Mouse (Mus musculus) urinary bladder, postnatal 10 days (tissue): ENCODE measurements around the gene Tgm2.
A peak's percentile ranks its signal among the peaks of the same experiment; 100 is the strongest.

Source experiments
- DNase-seq: peaks from one replicate; pipeline ENCODE4 v3.0.0; 2022; ENCODE audit warnings: low spot score

Gene Tgm2

GRCm38 (mm10) chr2:158146223-158146622 is at the start of gene Tgm2:
Tgm2 (minus strand) TSS chr2:158146436.
- DNase-seq, result peak; percentile 85

DNA sequence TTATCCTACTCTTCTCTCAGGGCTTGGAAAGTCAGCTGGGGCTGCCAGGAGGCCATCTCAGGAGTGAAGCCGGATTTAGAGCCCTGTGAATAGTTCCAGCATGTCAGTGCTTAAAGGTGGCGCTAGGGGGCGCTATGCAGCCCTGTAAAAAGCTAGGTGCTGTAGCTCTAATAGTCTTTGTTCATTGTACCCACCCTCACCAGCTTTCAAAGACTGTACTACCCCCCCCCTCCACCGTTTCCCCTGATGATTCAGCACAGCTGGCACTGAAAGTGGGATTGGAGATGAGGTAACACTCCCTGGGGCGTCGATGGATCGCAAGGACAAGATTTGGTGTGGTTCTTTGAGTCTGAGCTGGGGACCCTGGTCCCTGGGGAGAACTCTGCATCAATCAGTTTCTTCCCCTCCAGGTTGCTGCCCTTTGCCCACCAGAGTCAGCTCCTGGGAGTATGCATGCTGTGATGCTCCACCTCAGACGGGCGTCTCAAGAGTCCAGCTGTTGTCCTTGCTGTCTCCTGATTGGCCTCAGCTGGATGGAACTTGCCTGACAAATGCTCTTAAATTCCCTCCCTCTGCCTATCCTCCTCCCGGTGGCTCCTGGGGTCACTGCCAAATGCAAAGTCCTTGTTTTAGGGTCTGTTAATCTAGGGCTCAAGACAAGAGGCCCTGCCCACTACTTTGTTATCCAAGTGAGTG is 48.9 kb upstream of the Tgm2 start:
- DNase-seq, result no peak

- DNase-seq, result no peak
Measured at GRCm38 (mm10) chr2:158193611-158194336, 47.5 kb upstream of the Tgm2 start.

GRCm38 (mm10) chr2:158191098-158191497 is 44.9 kb upstream of the Tgm2 start:
- DNase-seq, result no peak

DNA sequence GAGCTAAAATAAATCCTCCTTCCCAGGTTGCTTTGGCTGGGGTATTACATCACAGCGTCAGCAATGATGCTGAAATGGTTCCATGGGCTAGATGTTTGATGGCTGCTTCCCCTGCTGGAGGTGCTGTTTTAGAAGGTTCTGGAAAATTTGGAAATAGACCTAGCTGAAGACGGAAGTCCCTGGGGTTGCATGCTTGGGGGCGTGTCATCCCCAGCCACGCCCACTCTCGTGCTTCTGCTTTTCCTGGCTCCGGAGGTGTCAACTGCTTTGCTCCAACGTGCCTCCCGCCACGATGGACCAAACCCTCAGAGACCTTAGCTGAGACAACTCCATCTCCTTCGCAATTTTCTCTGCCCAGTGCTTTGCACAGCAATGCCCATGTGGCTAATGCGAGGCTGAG is 43.2 kb upstream of the Tgm2 start:
- no peak for DNase-seq

GRCm38 (mm10) chr2:158186206-158186871 is 40.1 kb upstream of the Tgm2 start:
- no peak for DNase-seq

- no peak for DNase-seq
Measured at GRCm38 (mm10) chr2:158183266-158183665, 37.0 kb upstream of the Tgm2 start.

DNA sequence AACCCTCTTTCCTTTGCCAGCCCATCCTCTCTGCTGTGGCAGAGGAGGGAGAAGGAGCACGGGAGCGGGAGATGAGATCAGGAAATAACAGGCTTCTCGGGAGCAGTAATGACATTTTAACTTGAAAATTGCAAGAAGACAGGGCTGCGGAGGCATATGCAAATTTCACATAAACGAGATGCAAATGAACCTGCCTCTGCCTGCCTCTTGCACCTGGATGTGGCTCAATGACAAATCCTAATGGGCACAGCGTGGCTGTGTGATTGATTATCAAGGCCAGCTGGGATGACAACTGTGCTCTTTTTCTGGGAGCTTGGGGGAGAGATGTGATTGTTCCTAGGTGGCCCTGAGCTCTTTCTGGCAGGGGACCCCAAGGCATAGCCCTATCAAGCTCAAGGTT is 35.7 kb upstream of the Tgm2 start:
- DNase-seq, result no peak

DNA sequence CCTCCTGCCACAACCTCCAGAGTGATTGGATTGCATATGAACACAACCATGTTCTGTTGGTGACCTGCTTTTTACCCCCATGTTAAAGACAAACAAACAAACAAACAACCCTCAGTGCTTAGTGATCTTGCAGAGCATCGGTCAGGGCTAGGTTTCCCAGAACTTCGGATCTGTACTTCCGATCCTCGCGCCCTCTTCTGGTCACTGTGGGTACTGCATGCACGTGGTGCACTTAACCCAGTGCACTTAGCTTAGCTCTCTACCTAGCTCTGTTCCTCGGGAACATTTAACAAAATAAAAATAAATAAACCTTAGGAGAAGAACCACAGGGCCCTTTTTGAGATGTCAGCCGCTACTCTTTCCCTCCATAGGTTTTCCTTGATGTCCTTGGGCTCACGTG is 34.6 kb upstream of the Tgm2 start:
- DNase-seq, result no peak

DNA sequence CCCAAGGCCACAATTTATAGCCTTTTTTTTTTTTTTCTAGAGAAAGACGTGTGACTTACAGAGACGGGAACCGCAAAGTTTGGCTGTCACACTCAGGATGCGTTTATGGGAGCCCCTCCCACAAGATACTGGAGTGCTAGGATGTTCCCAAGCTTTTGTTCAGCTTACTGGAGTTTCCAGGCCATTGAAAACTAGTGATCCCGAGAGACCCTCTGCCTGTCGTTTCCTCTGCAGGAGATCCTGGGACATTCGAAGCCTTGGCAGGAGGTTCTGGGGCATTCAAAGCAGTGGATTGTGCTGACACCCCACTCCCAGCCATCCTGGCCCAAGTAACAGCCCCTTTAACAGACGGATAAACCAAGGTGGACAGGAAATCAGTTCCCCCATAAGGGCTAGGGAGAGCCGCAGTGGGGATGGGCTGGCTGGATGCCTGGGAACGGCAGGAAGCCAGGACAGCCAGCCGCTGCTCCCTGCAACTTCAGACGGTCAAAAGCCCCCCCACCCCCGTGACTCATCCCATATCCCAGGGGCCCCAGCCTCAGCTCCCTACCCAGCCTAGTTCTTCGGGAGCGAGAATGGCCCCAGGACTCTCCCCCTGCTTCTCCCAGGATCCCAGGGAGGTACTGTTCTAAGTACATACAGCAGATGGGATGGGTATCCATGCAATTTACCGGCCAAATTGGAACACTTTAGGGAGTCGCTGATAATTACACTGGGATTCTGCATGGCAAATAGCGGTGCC is 33.3 kb upstream of the Tgm2 start:
- no peak for DNase-seq

- DNase-seq, result no peak
Measured at GRCm38 (mm10) chr2:158178696-158179369, 32.6 kb upstream of the Tgm2 start.

GRCm38 (mm10) chr2:158178139-158178538 is 31.9 kb upstream of the Tgm2 start:
- no peak for DNase-seq

- no peak for DNase-seq
Measured at GRCm38 (mm10) chr2:158177574-158177973, 31.3 kb upstream of the Tgm2 start.

DNA sequence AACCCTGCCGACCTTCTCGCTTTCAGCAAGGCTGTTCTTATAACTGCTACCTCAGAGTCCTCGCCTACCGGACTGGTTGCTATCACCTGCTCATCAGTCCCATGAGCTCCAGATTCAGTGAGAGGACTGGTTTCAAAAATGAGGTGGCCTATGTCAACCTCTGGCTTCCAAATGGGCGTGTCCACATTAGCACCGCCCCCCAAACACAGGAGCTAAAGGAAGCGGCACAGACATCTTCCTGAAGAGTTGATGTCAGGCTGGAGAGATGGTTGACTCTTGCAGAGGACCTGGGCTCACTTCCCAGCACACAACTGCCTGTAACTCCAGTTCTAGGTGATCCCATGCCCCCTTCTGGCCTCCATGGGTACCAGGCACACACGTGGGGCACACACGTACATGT is 30.5 kb upstream of the Tgm2 start:
- no peak for DNase-seq

DNA sequence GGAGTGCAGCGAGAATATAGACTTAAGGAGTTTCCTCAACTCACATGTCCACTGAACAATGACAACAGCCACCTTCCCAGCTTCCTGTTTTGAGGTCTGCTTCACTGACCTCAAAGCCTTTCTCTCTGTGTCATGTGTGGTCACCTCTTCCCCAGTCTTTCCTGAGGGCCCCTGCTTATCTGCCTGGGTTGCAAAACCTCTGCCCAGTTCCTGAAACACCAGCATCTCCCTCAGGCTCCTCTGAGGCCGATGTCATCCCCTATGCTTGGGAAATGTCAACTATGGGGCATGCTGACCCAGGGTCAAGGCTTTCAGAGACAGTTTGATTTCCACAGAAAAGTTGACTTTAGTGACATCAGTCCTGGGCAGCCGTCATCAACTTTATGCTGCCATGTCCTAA is 29.2 kb upstream of the Tgm2 start:
- no peak for DNase-seq

- DNase-seq, result no peak
Measured at GRCm38 (mm10) chr2:158174958-158175357, 28.7 kb upstream of the Tgm2 start.

- no peak for DNase-seq
Measured at GRCm38 (mm10) chr2:158174438-158174837, 28.2 kb upstream of the Tgm2 start.

DNA sequence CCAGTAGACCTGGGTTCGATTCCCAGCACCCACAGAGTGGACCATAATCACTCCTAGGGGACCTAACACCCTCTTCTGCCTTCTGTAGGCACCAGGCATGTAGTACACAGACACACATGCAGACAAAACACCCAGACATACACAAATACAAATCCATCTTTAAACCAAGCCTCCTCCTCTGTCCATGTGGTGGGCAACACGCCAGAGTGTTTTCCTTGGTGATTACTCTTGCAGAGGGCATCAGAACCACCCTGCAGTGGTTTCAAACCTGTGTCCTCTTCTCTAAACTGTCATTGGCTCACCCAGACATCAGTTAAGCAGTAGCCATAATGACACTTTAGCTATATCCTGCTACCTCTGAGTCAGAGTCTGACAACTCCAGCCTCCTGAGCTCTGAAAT is 24.2 kb upstream of the Tgm2 start:
- no peak for DNase-seq

GRCm38 (mm10) chr2:158169771-158170170 is 23.5 kb upstream of the Tgm2 start:
- DNase-seq, result no peak

DNA sequence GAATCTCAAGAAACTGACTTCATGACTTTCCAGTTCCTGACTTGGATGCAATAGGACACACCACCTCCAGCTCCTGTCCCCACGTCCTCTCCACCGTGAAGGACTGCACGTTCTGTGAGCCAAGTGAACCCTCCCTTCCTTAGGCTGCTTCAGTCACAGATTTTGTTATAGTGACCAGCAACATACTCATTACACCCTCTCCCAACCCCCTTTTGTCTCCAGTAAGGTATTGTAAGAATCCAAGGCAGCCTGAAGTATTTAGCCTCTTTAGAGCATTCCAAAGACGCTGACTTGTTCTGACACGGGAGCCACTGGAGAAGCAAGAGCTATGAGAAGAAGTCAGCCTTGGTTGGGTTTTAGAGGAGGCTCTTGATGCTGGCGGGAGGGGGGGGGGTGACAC is 23.1 kb upstream of the Tgm2 start:
- no peak for DNase-seq

GRCm38 (mm10) chr2:158168741-158169211 is 22.5 kb upstream of the Tgm2 start:
- DNase-seq, result no peak
